Mouse (Mus musculus) forebrain, embryonic 11.5 days (tissue): Measurements from ENCODE around the gene Dpep3. TPM values are rescaled to one million over a fixed set of nuclear protein-coding genes. Genes with fewer than 3 reads are reported as not detected.

Experiments
- ATAC-seq: fragments of 200-750 bp; cut with Nextera tagmentation; replicated peaks from 2 replicates; pipeline ENCODE4 v1.8.0; 2017; ENCODE audit warnings: moderate TSS enrichment; ENCODE audit not compliant: low FRiP score
- DNase-seq: peaks from one replicate; pipeline ENCODE4 v3.0.0-alpha.2; 2017; ENCODE audit warnings: low spot score
- H3K27ac ChIP-seq: fragments of 300-500 bp; sonication (generic); 2 replicates; pipeline ENCODE4 v1.5.1; 2014; ENCODE audit warnings: low read depth, low read length
- H3K27me3 ChIP-seq: fragments of 300-500 bp; sonication (generic); 2 replicates; pipeline ENCODE4 v1.6.1; 2014; ENCODE audit warnings: mild to moderate bottlenecking, low read length, mixed read lengths; ENCODE audit not compliant: control insufficient read depth, insufficient read depth
- H3K36me3 ChIP-seq: fragments of 300-500 bp; sonication (generic); 2 replicates; pipeline ENCODE4 v1.6.1; 2014; ENCODE audit warnings: mild to moderate bottlenecking, low read length, moderate library complexity, mixed read lengths; ENCODE audit not compliant: control insufficient read depth, insufficient read depth
- H3K4me1 ChIP-seq: fragments of 300-500 bp; sonication (generic); replicated peaks from 2 replicates; pipeline ENCODE4 v1.6.1; 2014; ENCODE audit warnings: low read length, mixed read lengths; ENCODE audit not compliant: control insufficient read depth, insufficient read depth
- H3K4me2 ChIP-seq: fragments of 300-500 bp; sonication (generic); 2 replicates; pipeline ENCODE4 v1.6.1; 2014; ENCODE audit warnings: low read depth, mild to moderate bottlenecking, low read length, moderate library complexity, mixed read lengths; ENCODE audit not compliant: severe bottlenecking
- H3K4me3 ChIP-seq: fragments of 300-500 bp; sonication (generic); 2 replicates; pipeline ENCODE4 v1.5.1; 2014; ENCODE audit warnings: low read depth, low read length
- H3K9ac ChIP-seq: fragments of 300-500 bp; sonication (generic); 2 replicates; pipeline ENCODE4 v1.6.1; 2014; ENCODE audit warnings: low read length
- H3K9me3 ChIP-seq: fragments of 300-500 bp; sonication (generic); 2 replicates; pipeline ENCODE4 v1.6.1; 2016; ENCODE audit warnings: low read length, mixed read lengths; ENCODE audit not compliant: control insufficient read depth
- WGBS: fragments of 180-500 bp; shearing (Covaris S2); extraction: QIAGEN DNeasy Blood & Tissue Kit; methylation state at CpG from one replicate; pipeline ENCODE4 v1.1.7; 2014; 5-methylcytosine and 5-hydroxymethylcytosine counted together
- polyA plus RNA-seq: library from polyadenylated mRNA; unstranded; fragments of >200 nt; fragmentation: Nextera tagmentation; extraction: Ambion mirVana; gene quantifications from 2 replicates; pipeline ENCODE4 v1.2.1, GENCODE M21; 2014

Gene Dpep3
- polyA plus RNA-seq, 1 experiment from 2014 or later = not detected

- Histone ChIP-seq H3K9ac (peak overlapping the region; percentile 84), H3K4me1 (peaks cover 6% of the 10 kb centered on the region; the same call in 1 of the 2 replicates), H3K9me3 (no peaks in the 10 kb centered on the region), H3K4me3 (peak overlapping the region; percentile 49), H3K27ac (peak overlapping the region; percentile 32), H3K27me3 (no peaks in the 10 kb centered on the region), H3K4me2 (peak overlapping the region; percentile 97), H3K36me3 (no peaks in the 10 kb centered on the region)
- WGBS = under 1% methylated on average over 30 of the region's 30 CpGs
- DNase-seq (peak; percentile 91), ATAC-seq (peak; percentile 88)
Measured at GRCm38 (mm10) chr8:105936866-105937475, 42.3 kb downstream of the Dpep3 start.

- ATAC-seq (no peak), DNase-seq (no peak)
- no peaks in the 10 kb centered on the region for H3K27me3 ChIP-seq
- no peaks in the 10 kb centered on the region for H3K36me3 ChIP-seq
- H3K27ac ChIP-seq = no peak overlapping the region
- WGBS = 27% methylated on average over 7 of the region's 7 CpGs
- no peaks in the 10 kb centered on the region for H3K9me3 ChIP-seq
- peak overlapping the region; percentile 97 for H3K4me2 ChIP-seq
- peak overlapping the region; percentile 49 for H3K4me3 ChIP-seq
- peaks cover 6% of the 10 kb centered on the region; the same call in 1 of the 2 replicates for H3K4me1 ChIP-seq
- H3K9ac ChIP-seq = peak overlapping the region; percentile 84
Measured at GRCm38 (mm10) chr8:105935863-105936603, 43.2 kb downstream of the Dpep3 start.

- Histone ChIP-seq H3K4me1 (peaks cover 6% of the 10 kb centered on the region; the same call in 1 of the 2 replicates), H3K27ac (no peak overlapping the region), H3K27me3 (no peaks in the 10 kb centered on the region), H3K4me3 (no peak overlapping the region), H3K9me3 (no peaks in the 10 kb centered on the region), H3K9ac (no peak overlapping the region), H3K36me3 (no peaks in the 10 kb centered on the region), H3K4me2 (no peak overlapping the region)
- 88% methylated on average over 6 of the region's 6 CpGs for WGBS
- DNase-seq (no peak), ATAC-seq (no peak)
Measured at GRCm38 (mm10) chr8:105935105-105935504, 44.1 kb downstream of the Dpep3 start.

GRCm38 (mm10) chr8:105933762-105934161 lies 45.5 kb downstream of the Dpep3 start, which contains the start of gene Ctrl:
Gene Ctrl (minus strand): TSS chr8:105933862.
- 100% methylated on average over 2 of the region's 2 CpGs for WGBS
- DNase-seq = peak; percentile 32
- Histone ChIP-seq H3K27me3 (no peaks in the 10 kb centered on the region), H3K27ac (no peak within 1 kb of the TSS), H3K4me1 (peaks cover 6% of the 10 kb centered on the region; the same call in 1 of the 2 replicates), H3K4me2 (no peak within 1 kb of the TSS), H3K36me3 (no peaks in the 10 kb centered on the region), H3K9me3 (no peaks in the 10 kb centered on the region), H3K9ac (no peak within 1 kb of the TSS), H3K4me3 (no peak within 1 kb of the TSS)
- ATAC-seq = no peak

GRCm38 (mm10) chr8:105932525-105932924 lies 46.7 kb downstream of the Dpep3 start:
- H3K36me3 ChIP-seq = no peaks in the 10 kb centered on the region
- H3K4me3 ChIP-seq = no peak overlapping the region
- H3K27ac ChIP-seq = no peak overlapping the region
- DNase-seq = no peak
- no peaks in the 10 kb centered on the region for H3K27me3 ChIP-seq
- no peak for ATAC-seq
- H3K9me3 ChIP-seq = no peaks in the 10 kb centered on the region
- H3K4me1 ChIP-seq = peaks cover 4% of the 10 kb centered on the region; the same call in 1 of the 2 replicates
- no peak overlapping the region for H3K4me2 ChIP-seq
- no peak overlapping the region for H3K9ac ChIP-seq
- WGBS = 91% methylated on average over 11 of the region's 11 CpGs

GRCm38 (mm10) chr8:105931271-105931670 lies 48.0 kb downstream of the Dpep3 start:
- no peaks in the 10 kb centered on the region for H3K9me3 ChIP-seq
- no peak overlapping the region for H3K4me3 ChIP-seq
- ATAC-seq (no peak), DNase-seq (no peak)
- H3K27me3 ChIP-seq = no peaks in the 10 kb centered on the region
- H3K27ac ChIP-seq = no peak overlapping the region
- no peak overlapping the region for H3K4me2 ChIP-seq
- 91% methylated on average over 3 of the region's 3 CpGs for WGBS
- no peak overlapping the region for H3K9ac ChIP-seq
- H3K36me3 ChIP-seq = no peaks in the 10 kb centered on the region
- H3K4me1 ChIP-seq = peaks cover 2% of the 10 kb centered on the region; the same call in 1 of the 2 replicates

- H3K4me2 ChIP-seq = no peak overlapping the region
- H3K9me3 ChIP-seq = no peaks in the 10 kb centered on the region
- H3K27me3 ChIP-seq = no peaks in the 10 kb centered on the region
- peak; percentile 90 for DNase-seq
- no peaks in the 10 kb centered on the region for H3K4me1 ChIP-seq
- H3K9ac ChIP-seq = peak overlapping the region; percentile 51
- ATAC-seq = peak; percentile 71; the same call in 1 of the 2 replicates
- 18% methylated on average over 8 of the region's 8 CpGs for WGBS
- no peak overlapping the region for H3K4me3 ChIP-seq
- H3K27ac ChIP-seq = no peak overlapping the region
- no peaks in the 10 kb centered on the region for H3K36me3 ChIP-seq
Measured at GRCm38 (mm10) chr8:105930602-105931001, 48.6 kb downstream of the Dpep3 start.

- H3K27me3 ChIP-seq = no peaks in the 10 kb centered on the region
- no peak overlapping the region for H3K4me2 ChIP-seq
- 67% methylated on average over 3 of the region's 3 CpGs for WGBS
- no peak overlapping the region for H3K9ac ChIP-seq
- no peaks in the 10 kb centered on the region for H3K9me3 ChIP-seq
- H3K4me3 ChIP-seq = no peak overlapping the region
- no peaks in the 10 kb centered on the region for H3K36me3 ChIP-seq
- DNase-seq = no peak
- ATAC-seq = no peak
- no peak overlapping the region for H3K27ac ChIP-seq
- H3K4me1 ChIP-seq = no peaks in the 10 kb centered on the region
Measured at GRCm38 (mm10) chr8:105925123-105925522, 54.1 kb downstream of the Dpep3 start.
